Mouse (Mus musculus): ENCODE data around the gene Olfr547. TPM values are rescaled to one million over a fixed set of nuclear protein-coding genes. Genes with fewer than 3 reads are reported as not detected.
A peak's percentile ranks its signal among the peaks of the same experiment; 100 is the strongest.
"Not testable (repeated sequence)": the region's sequence is repeated elsewhere in the genome, so short reads cannot be mapped to it uniquely, and the experiment has no call there.

Olfr547 gene
- polyA plus RNA-seq (2012; rRNA removed), result not detected in 2 replicates

- Histone ChIP-seq H3K4me3 (replicated peaks; ENCODE audit: extremely low read depth, low read depth, low read length) (no peak within 1 kb of the TSS), H3K4me1 (ENCODE audit: control insufficient read depth, insufficient read depth, low read length) (no peaks in the 10 kb centered on the region)
- TF ChIP-seq CTCF (IDR thresholded peaks at IDR 0.05; ENCODE audit: insufficient read depth, low read length) (no peak), POLR2A (IDR thresholded peaks at IDR 0.05; ENCODE audit: borderline replicate concordance, extremely low read depth, low read depth, low read length) (no peak)
- 64% methylated on average over 1 of the region's 1 CpGs for WGBS
- no peak for DNase-seq
These were observed at the start of gene Olfr547 for GRCm38 (mm10) chr7:102534449-102534848. Gene Olfr547, plus strand, starts transcription at chr7:102534749.

GRCm38 (mm10) chr7:102484766-102485165 lies 49.8 kb upstream of the Olfr547 start:
- WGBS, result 66% methylated on average over 8 of the region's 8 CpGs
- not testable (repeated sequence) for DNase-seq; H3K4me1 ChIP-seq (ENCODE audit: control insufficient read depth, insufficient read depth, low read length); H3K4me3 ChIP-seq (replicated peaks; ENCODE audit: extremely low read depth, low read depth, low read length)

GRCm38 (mm10) chr7:102486105-102486504 lies 48.4 kb upstream of the Olfr547 start:
- no peak for TF ChIP-seq CTCF (IDR thresholded peaks at IDR 0.05; ENCODE audit: insufficient read depth, low read length)
- TF ChIP-seq POLR2A (IDR thresholded peaks at IDR 0.05; ENCODE audit: borderline replicate concordance, extremely low read depth, low read depth, low read length), result no peak
- WGBS, result 53% methylated on average over 1 of the region's 1 CpGs

GRCm38 (mm10) chr7:102488161-102488560 lies 46.4 kb upstream of the Olfr547 start, which contains the start of gene Olfr544:
Gene Olfr544, minus strand, starts transcription at chr7:102488313.
- Histone ChIP-seq H3K4me1 (ENCODE audit: control insufficient read depth, insufficient read depth, low read length) (no peaks in the 10 kb centered on the region), H3K4me3 (replicated peaks; ENCODE audit: extremely low read depth, low read depth, low read length) (no peak within 1 kb of the TSS)
- WGBS, result 39% methylated on average over 1 of the region's 1 CpGs
- TF ChIP-seq CTCF (IDR thresholded peaks at IDR 0.05; ENCODE audit: insufficient read depth, low read length) (no peak), POLR2A (IDR thresholded peaks at IDR 0.05; ENCODE audit: borderline replicate concordance, extremely low read depth, low read depth, low read length) (no peak)
- no peak for DNase-seq

More at GRCm38 (mm10) chr7:102486105-102486504, 48.4 kb upstream of the Olfr547 start:
- DNase-seq, result no peak
- no peaks in the 10 kb centered on the region for H3K4me1 ChIP-seq (ENCODE audit: control insufficient read depth, insufficient read depth, low read length)
- H3K4me3 ChIP-seq (replicated peaks; ENCODE audit: extremely low read depth, low read depth, low read length), result no peak overlapping the region

- not testable (repeated sequence) for H3K4me1 ChIP-seq (ENCODE audit: control insufficient read depth, insufficient read depth, low read length); DNase-seq; H3K4me3 ChIP-seq (replicated peaks; ENCODE audit: extremely low read depth, low read depth, low read length)
- 47% methylated on average over 7 of the region's 7 CpGs for WGBS
These were observed 40.1 kb upstream of the Olfr547 start for GRCm38 (mm10) chr7:102494416-102494815.

- no peak for DNase-seq
- H3K4me1 ChIP-seq (ENCODE audit: control insufficient read depth, insufficient read depth, low read length), result no peaks in the 10 kb centered on the region
- 52% methylated on average over 3 of the region's 3 CpGs for WGBS
- H3K4me3 ChIP-seq (replicated peaks; ENCODE audit: extremely low read depth, low read depth, low read length), result no peak within 1 kb of the TSS
- no peak for TF ChIP-seq POLR2A (IDR thresholded peaks at IDR 0.05; ENCODE audit: borderline replicate concordance, extremely low read depth, low read depth, low read length)
- TF ChIP-seq CTCF (IDR thresholded peaks at IDR 0.05; ENCODE audit: insufficient read depth, low read length), result no peak
These were observed 35.1 kb upstream of the Olfr547 start, which contains the start of gene Olfr545 for GRCm38 (mm10) chr7:102499473-102499872. Gene Olfr545, minus strand, starts transcription at chr7:102499573.

GRCm38 (mm10) chr7:102501986-102502385 lies 32.6 kb upstream of the Olfr547 start:
- Histone ChIP-seq H3K4me1 (ENCODE audit: control insufficient read depth, insufficient read depth, low read length) (no peaks in the 10 kb centered on the region), H3K4me3 (replicated peaks; ENCODE audit: extremely low read depth, low read depth, low read length) (no peak overlapping the region)
- WGBS, result 59% methylated on average over 5 of the region's 5 CpGs
- DNase-seq, result no peak
- TF ChIP-seq POLR2A (IDR thresholded peaks at IDR 0.05; ENCODE audit: borderline replicate concordance, extremely low read depth, low read depth, low read length), result no peak
- TF ChIP-seq CTCF (IDR thresholded peaks at IDR 0.05; ENCODE audit: insufficient read depth, low read length), result no peak

- WGBS, result 38% methylated on average over 3 of the region's 3 CpGs
- peak; percentile 68 for DNase-seq
- H3K4me3 ChIP-seq (replicated peaks; ENCODE audit: extremely low read depth, low read depth, low read length), result no peak overlapping the region
These were observed 27.7 kb upstream of the Olfr547 start for GRCm38 (mm10) chr7:102506848-102507247.

GRCm38 (mm10) chr7:102508066-102508465 lies 26.5 kb upstream of the Olfr547 start:
- WGBS, result 85% methylated on average over 9 of the region's 9 CpGs
- no peak for DNase-seq
- no peak for TF ChIP-seq CTCF (IDR thresholded peaks at IDR 0.05; ENCODE audit: insufficient read depth, low read length)
- H3K4me3 ChIP-seq (replicated peaks; ENCODE audit: extremely low read depth, low read depth, low read length), result no peak overlapping the region
- H3K4me1 ChIP-seq (ENCODE audit: control insufficient read depth, insufficient read depth, low read length), result no peaks in the 10 kb centered on the region

More at GRCm38 (mm10) chr7:102506848-102507247, 27.7 kb upstream of the Olfr547 start:
- TF ChIP-seq POLR2A (IDR thresholded peaks at IDR 0.05; ENCODE audit: borderline replicate concordance, extremely low read depth, low read depth, low read length) (no peak), CTCF (IDR thresholded peaks at IDR 0.05; ENCODE audit: insufficient read depth, low read length) (peak; percentile 95)
- H3K4me1 ChIP-seq (ENCODE audit: control insufficient read depth, insufficient read depth, low read length), result no peaks in the 10 kb centered on the region

GRCm38 (mm10) chr7:102508666-102509065 lies 25.9 kb upstream of the Olfr547 start:
- no peak overlapping the region for H3K4me3 ChIP-seq (replicated peaks; ENCODE audit: extremely low read depth, low read depth, low read length)
- WGBS, result 90% methylated on average over 6 of the region's 6 CpGs
- H3K4me1 ChIP-seq (ENCODE audit: control insufficient read depth, insufficient read depth, low read length), result no peaks in the 10 kb centered on the region
- no peak for DNase-seq
- no peak for TF ChIP-seq POLR2A (IDR thresholded peaks at IDR 0.05; ENCODE audit: borderline replicate concordance, extremely low read depth, low read depth, low read length)

GRCm38 (mm10) chr7:102509726-102510125 lies 24.8 kb upstream of the Olfr547 start:
- WGBS, result 84% methylated on average over 7 of the region's 7 CpGs
- DNase-seq, result no peak
- TF ChIP-seq CTCF (IDR thresholded peaks at IDR 0.05; ENCODE audit: insufficient read depth, low read length) (no peak), POLR2A (IDR thresholded peaks at IDR 0.05; ENCODE audit: borderline replicate concordance, extremely low read depth, low read depth, low read length) (no peak)
- Histone ChIP-seq H3K4me3 (replicated peaks; ENCODE audit: extremely low read depth, low read depth, low read length) (no peak overlapping the region), H3K4me1 (ENCODE audit: control insufficient read depth, insufficient read depth, low read length) (no peaks in the 10 kb centered on the region)

Measured in lung, adult 2 months (tissue).